Mouse (Mus musculus) CH12.LX (cell line): Measurements from ENCODE around the gene Kcnip4. TPM values are rescaled to one million over a fixed set of nuclear protein-coding genes. Genes with fewer than 3 reads are reported as not detected.
A peak's percentile ranks its signal among the peaks of the same experiment; 100 is the strongest.

Source experiments
- DNase-seq: peaks from one replicate; pipeline ENCODE4 v3.0.0-alpha.2; 2013; ENCODE audit errors: extremely low read depth
- H3K27ac ChIP-seq: 2 replicates; pipeline ENCODE4 v1.5.1; 2012; ENCODE audit warnings: low read depth, mild to moderate bottlenecking, control low read depth, moderate library complexity; ENCODE audit not compliant: insufficient read depth
- H3K27me3 ChIP-seq: replicated peaks from 2 replicates; pipeline ENCODE3; 2012; ENCODE audit warnings: inconsistent platforms
- H3K36me3 ChIP-seq, 2 experiments: replicated peaks in 1 of 2; 2 replicates each; pipeline versions ENCODE3 to v1.6.1; 2012; ENCODE audit warnings: inconsistent platforms in 1 of 2, low read length in 1 of 2, mild to moderate bottlenecking in 1 of 2, mixed read lengths in 1 of 2, moderate library complexity in 1 of 2; ENCODE audit not compliant: control insufficient read depth in 1 of 2, insufficient read depth in 1 of 2
- H3K4me1 ChIP-seq, 2 experiments: 2 replicates each; pipeline ENCODE4 v1.6.1; 2012; ENCODE audit warnings: inconsistent platforms in 1 of 2, moderate library complexity in 1 of 2; ENCODE audit not compliant: insufficient read depth in 2 of 2, control insufficient read depth in 1 of 2
- H3K4me2 ChIP-seq: 2 replicates; pipeline ENCODE4 v1.6.1; 2012; ENCODE audit warnings: low read depth, mild to moderate bottlenecking, control low read depth; ENCODE audit not compliant: poor library complexity, insufficient read depth, severe bottlenecking
- H3K4me3 ChIP-seq, 3 experiments: fragments of 150-350 bp in 1 of 3; sonication (generic) in 1 of 3; replicated peaks in 1 of 3; 2 replicates each; pipeline versions ENCODE3 to v1.5.1; 2011 to 2012; ENCODE audit warnings: low read depth in 2 of 3, low read length in 2 of 3, mild to moderate bottlenecking in 2 of 3, moderate library complexity in 2 of 3, control low read depth in 1 of 3, improper control_type of control experiment in 1 of 3, inconsistent platforms in 1 of 3, mixed read lengths in 1 of 3; ENCODE audit not compliant: poor library complexity in 1 of 3
- H3K79me2 ChIP-seq: replicated peaks from 2 replicates; pipeline ENCODE4 v1.6.1; 2012; ENCODE audit warnings: mild to moderate bottlenecking, moderate library complexity; ENCODE audit not compliant: control insufficient read depth, poor library complexity, insufficient read depth, severe bottlenecking; ENCODE audit errors: extremely low read depth
- H3K9ac ChIP-seq: 2 replicates; pipeline ENCODE4 v1.6.1; 2012; ENCODE audit warnings: low read depth, mild to moderate bottlenecking, control low read depth, moderate library complexity; ENCODE audit not compliant: insufficient read depth
- H3K9me3 ChIP-seq: replicated peaks from 2 replicates; pipeline ENCODE3; 2012; ENCODE audit warnings: low read length, inconsistent platforms, mixed read lengths
- BHLHE40 ChIP-seq: IDR thresholded peaks from 2 replicates; pipeline ENCODE4 v1.6.1; 2011; ENCODE audit warnings: mild to moderate bottlenecking, low read depth, low read length, improper control_type of control experiment
- CHD1 ChIP-seq: IDR thresholded peaks from 2 replicates; pipeline ENCODE4 v1.6.1; 2012; ENCODE audit warnings: low read depth, low read length, improper control_type of control experiment, inconsistent platforms
- CHD2 ChIP-seq: IDR thresholded peaks from 2 replicates; pipeline ENCODE4 v1.6.1; 2011; ENCODE audit warnings: low read length, improper control_type of control experiment
- CTCF ChIP-seq, 2 experiments: IDR thresholded peaks in 1 of 2; conservative IDR thresholded peaks in 1 of 2; 2 replicates each; pipeline ENCODE4 v1.5.1; 2011 to 2012; ENCODE audit warnings: low read depth in 2 of 2, low read length in 2 of 2, improper control_type of control experiment in 1 of 2, inconsistent platforms in 1 of 2, mild to moderate bottlenecking in 1 of 2, moderate library complexity in 1 of 2
- E2F4 ChIP-seq: IDR thresholded peaks from 2 replicates; pipeline ENCODE4 v1.6.1; 2011; ENCODE audit warnings: low read depth, low read length, improper control_type of control experiment; ENCODE audit not compliant: insufficient replicate concordance
- ELF1 ChIP-seq: IDR thresholded peaks from 2 replicates; pipeline ENCODE4 v1.6.1; 2014; ENCODE audit warnings: low read depth, mild to moderate bottlenecking, inconsistent platforms, low read length, improper control_type of control experiment
- HCFC1 ChIP-seq: IDR thresholded peaks from 2 replicates; pipeline ENCODE4 v1.6.1; 2012; ENCODE audit warnings: low read depth, mild to moderate bottlenecking, inconsistent platforms, low read length, improper control_type of control experiment
- JUND ChIP-seq: conservative IDR thresholded peaks from 2 replicates; pipeline ENCODE4 v1.6.1; 2011; ENCODE audit warnings: low read depth, low read length, improper control_type of control experiment
- KAT2A ChIP-seq: IDR thresholded peaks from 2 replicates; pipeline ENCODE4 v1.6.1; 2012; ENCODE audit warnings: low read length, improper control_type of control experiment, inconsistent platforms; ENCODE audit not compliant: insufficient replicate concordance
- MAFK ChIP-seq: IDR thresholded peaks from 2 replicates; pipeline ENCODE4 v1.6.1; 2011; ENCODE audit warnings: low read length, improper control_type of control experiment; ENCODE audit not compliant: insufficient replicate concordance
- MAX ChIP-seq: IDR thresholded peaks from 2 replicates; pipeline ENCODE4 v1.6.1; 2011; ENCODE audit warnings: low read length, improper control_type of control experiment
- MAZ ChIP-seq: IDR thresholded peaks from 2 replicates; pipeline ENCODE4 v1.6.1; 2012; ENCODE audit warnings: low read depth, mild to moderate bottlenecking, inconsistent platforms, low read length, improper control_type of control experiment, moderate library complexity
- MXI1 ChIP-seq: IDR thresholded peaks from 2 replicates; pipeline ENCODE4 v1.6.1; 2011; ENCODE audit warnings: mild to moderate bottlenecking, low read depth, low read length, improper control_type of control experiment
- PAX5 ChIP-seq: IDR thresholded peaks from 2 replicates; pipeline ENCODE4 v1.6.1; 2012; ENCODE audit warnings: low read length, inconsistent platforms, mixed read lengths
- POLR2AphosphoS2 ChIP-seq: IDR thresholded peaks from 2 replicates; pipeline ENCODE4 v1.6.1; 2011; ENCODE audit warnings: low read depth, low read length, improper control_type of control experiment
- RCOR1 ChIP-seq: conservative IDR thresholded peaks from 2 replicates; pipeline ENCODE4 v1.6.1; 2012; ENCODE audit warnings: low read depth, mild to moderate bottlenecking, inconsistent platforms, low read length, improper control_type of control experiment
- SIN3A ChIP-seq: IDR thresholded peaks from 2 replicates; pipeline ENCODE4 v1.6.1; 2012; ENCODE audit warnings: low read length, improper control_type of control experiment, inconsistent platforms
- SMC3 ChIP-seq: IDR thresholded peaks from 2 replicates; pipeline ENCODE4 v1.6.1; 2011; ENCODE audit warnings: low read depth, low read length, improper control_type of control experiment
- TBP ChIP-seq: conservative IDR thresholded peaks from 2 replicates; pipeline ENCODE4 v1.6.1; 2011; ENCODE audit warnings: low read depth, low read length, improper control_type of control experiment
- TCF12 ChIP-seq: IDR thresholded peaks from 2 replicates; pipeline ENCODE4 v1.6.1; 2014; ENCODE audit warnings: low read depth, mild to moderate bottlenecking, inconsistent platforms, low read length, improper control_type of control experiment
- UBTF ChIP-seq: IDR thresholded peaks from 2 replicates; pipeline ENCODE4 v1.6.1; 2012; ENCODE audit warnings: low read depth, mild to moderate bottlenecking, inconsistent platforms, low read length, improper control_type of control experiment, moderate library complexity
- ZC3H11A ChIP-seq: IDR thresholded peaks from 2 replicates; pipeline ENCODE4 v1.6.1; 2012; ENCODE audit warnings: low read depth, mild to moderate bottlenecking, inconsistent platforms, low read length, improper control_type of control experiment
- ZKSCAN1 ChIP-seq: IDR thresholded peaks from 2 replicates; pipeline ENCODE4 v1.6.1; 2012; ENCODE audit warnings: low read depth, inconsistent platforms, low read length, improper control_type of control experiment, borderline replicate concordance
- ZMIZ1 ChIP-seq: IDR thresholded peaks from 2 replicates; pipeline ENCODE4 v1.6.1; 2012; ENCODE audit warnings: low read depth, mild to moderate bottlenecking, inconsistent platforms, low read length, improper control_type of control experiment
- ZNF384 ChIP-seq: IDR thresholded peaks from 2 replicates; pipeline ENCODE4 v1.6.1; 2012; ENCODE audit warnings: low read depth, low read length, improper control_type of control experiment, inconsistent platforms
- dilution Hi-C: fragments of 300-500 bp; cut with MboI; formaldehyde crosslinking; loops from 2 replicates; pipeline ENCODE4 v1.14.3; 2020; ENCODE audit warnings: low sequenced_read_pairs; ENCODE audit not compliant: extremely low pct_unique_long_range_greater_than_20kb, extremely low pct_ligation_motif_present
- in situ Hi-C: fragments of 300-500 bp; cut with MboI; formaldehyde crosslinking; loops from 3 replicates; pipeline ENCODE4 v1.14.3; 2019; ENCODE audit warnings: low sequenced_read_pairs, low pct_ligation_motif_present, low pct_unique_long_range_greater_than_20kb, mixed read lengths
- polyA plus RNA-seq: library from polyadenylated mRNA; unstranded; fragments of >175 nt; gene quantifications from 2 replicates; pipeline ENCODE4 v1.2.1, GENCODE M21; 2012; ENCODE audit warnings: low read depth; ENCODE audit not compliant: insufficient read length
- total RNA-seq, 2 experiments: library from RNA; depleted of rRNA; stranded (reverse); fragments of 300-350 nt in 1 of 2; fragments of >200 nt in 1 of 2; gene quantifications; 2 replicates each; pipeline ENCODE4 v1.2.3; 2012 to 2014

The Kcnip4 gene
- total and polyA plus RNA-seq, 3 experiments = 0.80 TPM; not detected in 2

DNA sequence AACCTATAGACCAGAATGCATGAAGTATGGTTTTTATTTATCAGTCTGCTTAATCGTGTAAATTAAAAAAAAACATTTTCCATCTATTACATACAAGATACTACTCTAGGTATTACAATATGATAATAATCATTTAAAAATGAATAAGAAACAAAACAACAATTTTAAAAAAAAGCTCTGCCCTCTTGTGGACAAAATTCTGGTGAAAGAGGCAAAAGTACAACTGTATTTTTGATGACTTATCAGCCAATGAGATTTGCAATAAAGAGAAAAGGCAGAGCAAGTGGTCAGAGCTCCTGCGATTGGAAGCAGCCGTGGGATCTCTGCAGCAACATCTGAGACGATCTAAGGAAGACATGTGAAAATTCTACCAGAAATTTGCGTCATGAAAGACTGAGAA lies 172.6 kb downstream of the Kcnip4 start:
- H3K4me3 ChIP-seq = no peak overlapping the region
- H3K27me3 ChIP-seq = no peaks in the 10 kb centered on the region
- H3K9ac ChIP-seq = no peak overlapping the region
- H3K4me1 ChIP-seq = no peaks in the 10 kb centered on the region
- H3K4me2 ChIP-seq = no peak overlapping the region
- H3K79me2 ChIP-seq = no peaks in the 10 kb centered on the region
- dilution Hi-C loops = no loop called here
- H3K36me3 ChIP-seq = no peaks in the 10 kb centered on the region
- no peak overlapping the region for H3K27ac ChIP-seq
- no peak for DNase-seq
- H3K9me3 ChIP-seq = peaks cover 41% of the 10 kb centered on the region
- in situ Hi-C loops = no loop called here
- no peak for TF ChIP-seq ZKSCAN1
- TF ChIP-seq CHD2 = no peak
- TF ChIP-seq POLR2AphosphoS2 = no peak
- TF ChIP-seq KAT2A = no peak
- TF ChIP-seq TBP = no peak
- TF ChIP-seq SMC3 = no peak
- no peak for TF ChIP-seq ELF1
- no peak for TF ChIP-seq CHD1

DNA sequence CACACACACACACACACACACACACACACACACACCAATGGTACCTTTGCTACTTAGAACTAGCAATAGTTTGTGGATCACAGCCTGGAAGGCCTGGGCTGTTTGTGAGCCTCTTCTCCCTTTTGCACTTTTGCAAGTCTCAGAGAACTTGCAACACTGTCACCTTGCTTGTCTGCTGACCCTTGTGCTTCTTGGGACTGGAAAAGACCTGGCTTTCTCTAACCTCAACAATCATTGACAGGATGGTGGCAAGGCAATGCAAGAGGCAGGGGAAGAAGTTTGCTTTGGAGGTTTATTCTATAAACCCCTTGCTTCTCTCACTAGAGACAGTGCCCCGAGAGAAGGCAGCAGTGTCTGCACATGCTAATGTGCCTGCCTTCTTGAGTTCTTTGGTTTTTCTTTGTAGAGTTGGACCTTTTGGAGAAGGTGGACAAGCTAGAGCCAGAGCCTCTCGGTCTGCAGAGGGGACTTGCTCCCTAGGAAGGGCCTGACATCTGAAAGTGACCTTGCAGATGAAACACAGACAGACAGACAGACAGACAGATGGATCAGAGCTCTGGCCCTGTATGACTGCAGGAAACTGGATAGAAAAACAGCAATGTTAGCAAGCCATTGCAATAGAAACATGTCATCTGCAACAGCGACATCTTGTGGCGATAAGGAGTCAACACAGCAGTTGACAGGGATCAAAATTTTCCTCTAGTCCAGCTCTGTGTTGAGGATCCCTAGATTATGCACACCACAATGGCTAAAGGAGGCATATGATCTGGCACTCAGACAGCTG lies 174.4 kb downstream of the Kcnip4 start:
- no peaks in the 10 kb centered on the region for H3K4me1 ChIP-seq
- TF ChIP-seq CTCF (conservative IDR thresholded peaks at IDR 0.05 in 1 of 2, IDR thresholded peaks at IDR 0.05 in 1 of 2; ENCODE audit: low read depth in 2 of 2, low read length in 2 of 2) (peak; percentile 9 to 46; a peak in 2 of 4 replicates), TCF12 (no peak), SMC3 (0 out of 2 replicates have a peak, but pooled peaks have one; percentile 5)
- TF ChIP-seq, all 38 proteins: peak for 2
- Histone ChIP-seq H3K4me2 (no peak overlapping the region), H3K27ac (no peak overlapping the region), H3K9me3 (peaks cover 36% of the 10 kb centered on the region), H3K36me3 (no peaks in the 10 kb centered on the region), H3K79me2 (no peaks in the 10 kb centered on the region), H3K27me3 (no peaks in the 10 kb centered on the region), H3K9ac (no peak overlapping the region), H3K4me3 (no peak overlapping the region)
- dilution Hi-C loops (no loop called here), in situ Hi-C loops (no loop called here)
- DNase-seq = no peak

GRCm38 (mm10) chr5:49349541-49349940 lies 175.2 kb downstream of the Kcnip4 start:
- no peaks in the 10 kb centered on the region for H3K79me2 ChIP-seq
- in situ Hi-C loops = loop anchor here (25.0 kb wide), 1 partner anchor 262 kb away; no protein-coding TSS in a partner anchor

More at GRCm38 (mm10) chr5:49349541-49349940, 175.2 kb downstream of the Kcnip4 start:
- Histone ChIP-seq H3K9ac (no peak overlapping the region), H3K4me1 (no peaks in the 10 kb centered on the region), H3K36me3 (no peaks in the 10 kb centered on the region), H3K27ac (no peak overlapping the region)
- no peak for DNase-seq
- TF ChIP-seq JUND (no peak), PAX5 (no peak), HCFC1 (no peak), MAFK (no peak), RCOR1 (no peak), BHLHE40 (no peak), MXI1 (no peak), UBTF (no peak), MAX (no peak), SIN3A (no peak), ZMIZ1 (no peak), KAT2A (no peak), SMC3 (no peak), TBP (no peak), E2F4 (no peak), ELF1 (no peak), ZC3H11A (no peak), MAZ (no peak), TCF12 (no peak), ZNF384 (no peak)
- TF ChIP-seq, all 38 proteins: peak for 0
- H3K4me2 ChIP-seq = no peak overlapping the region
- no peaks in the 10 kb centered on the region for H3K27me3 ChIP-seq
- dilution Hi-C loops = no loop called here
- H3K9me3 ChIP-seq = peaks cover 38% of the 10 kb centered on the region
- H3K4me3 ChIP-seq = no peak overlapping the region
